Mouse (Mus musculus) gastrocnemius, postnatal 14 days (tissue): ENCODE data around the gene Alox12b. TPM values are rescaled to one million over a fixed set of nuclear protein-coding genes. Genes with fewer than 3 reads are reported as not detected.

Experiments
- DNase-seq: peaks from one replicate; pipeline ENCODE4 v3.0.0; 2021; ENCODE audit warnings: mixed read lengths
- intact Hi-C: fragments of 180-260 bp; cut with DNase I; formaldehyde crosslinking; loops from one replicate; pipeline ENCODE4 v1.15.1; 2025; ENCODE audit warnings: low total_unique reads
- long read RNA-seq, 2 experiments: library from polyadenylated mRNA; stranded (forward); transcript quantifications; one replicate each; pipeline ENCODE4 v2.0.0; 2021
- total RNA-seq, 2 experiments: library from RNA; stranded (reverse); gene quantifications; 2 replicates each; pipeline ENCODE4 v1.2.3; 2021

Alox12b gene
- not detected for total RNA-seq
- long read RNA-seq, experiment 1 = 0 reads
- long read RNA-seq, experiment 2 = 0 reads

DNA sequence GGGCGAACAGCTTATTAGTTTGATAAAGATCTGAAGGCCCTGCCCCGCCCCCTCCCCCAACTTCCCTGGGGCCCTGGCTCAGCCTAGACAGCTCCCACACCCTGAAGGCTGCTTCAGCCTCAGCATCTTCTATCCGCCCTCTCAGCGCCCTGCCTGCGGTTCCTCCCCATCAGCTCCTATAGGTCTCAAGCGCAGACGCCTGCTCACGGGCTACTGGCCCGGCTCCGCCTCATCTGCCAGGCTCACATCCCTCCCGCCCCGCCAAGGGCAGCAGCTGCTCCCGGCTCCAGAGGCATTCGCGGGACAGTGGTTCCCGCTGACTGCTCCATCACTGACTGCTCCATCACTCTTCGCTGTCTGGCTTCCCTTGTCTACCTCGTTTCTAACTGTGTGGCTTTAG, at the start of gene Alox12b:
TSS of gene Alox12b (plus strand) at position 190 of the 400 bp plus-strand sequence.
- no peak for DNase-seq
- intact Hi-C loops = no loop called here

DNA sequence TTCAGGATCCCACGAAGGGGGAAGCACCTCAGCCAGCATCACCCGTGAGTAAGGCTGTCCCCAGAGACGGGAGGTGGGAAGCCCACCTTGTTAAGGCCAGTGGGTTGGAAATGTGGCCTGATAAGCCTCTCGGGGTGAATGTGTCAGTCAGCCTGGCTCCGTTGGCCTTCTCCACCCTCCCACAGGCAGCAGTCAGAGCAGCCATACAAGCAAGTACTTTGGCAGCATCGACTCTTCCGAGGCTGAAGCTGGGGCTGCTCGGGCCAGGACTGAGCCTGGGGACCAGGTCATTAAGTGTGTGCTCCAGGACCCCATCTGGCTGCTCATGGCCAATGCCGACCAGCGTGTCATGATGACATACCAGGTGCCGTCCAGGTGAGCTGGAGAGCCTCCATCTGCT, 49.1 kb upstream of the Alox12b start:
- intact Hi-C loops = no loop called here
- no peak for DNase-seq

DNA sequence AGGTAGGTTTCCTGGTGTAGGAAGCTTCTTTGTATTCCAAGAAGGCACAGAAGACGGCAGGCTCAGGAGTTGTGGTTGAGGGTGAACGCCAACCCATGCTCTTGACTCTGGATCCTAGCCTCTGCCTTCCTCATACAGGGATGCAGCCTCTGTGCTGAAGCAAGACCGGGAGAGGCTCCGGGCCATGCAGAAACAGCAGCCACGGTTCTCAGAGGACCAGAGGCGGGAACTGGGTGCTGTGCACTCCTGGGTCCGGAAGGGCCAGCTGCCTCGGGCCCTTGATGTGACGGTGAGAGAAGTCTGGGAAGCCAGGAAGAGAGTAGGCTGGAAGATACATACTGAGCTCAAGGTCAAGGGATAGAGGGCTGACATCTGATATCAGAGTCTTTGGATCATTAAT, 48.6 kb upstream of the Alox12b start:
- intact Hi-C loops = no loop called here
- DNase-seq = no peak

DNA sequence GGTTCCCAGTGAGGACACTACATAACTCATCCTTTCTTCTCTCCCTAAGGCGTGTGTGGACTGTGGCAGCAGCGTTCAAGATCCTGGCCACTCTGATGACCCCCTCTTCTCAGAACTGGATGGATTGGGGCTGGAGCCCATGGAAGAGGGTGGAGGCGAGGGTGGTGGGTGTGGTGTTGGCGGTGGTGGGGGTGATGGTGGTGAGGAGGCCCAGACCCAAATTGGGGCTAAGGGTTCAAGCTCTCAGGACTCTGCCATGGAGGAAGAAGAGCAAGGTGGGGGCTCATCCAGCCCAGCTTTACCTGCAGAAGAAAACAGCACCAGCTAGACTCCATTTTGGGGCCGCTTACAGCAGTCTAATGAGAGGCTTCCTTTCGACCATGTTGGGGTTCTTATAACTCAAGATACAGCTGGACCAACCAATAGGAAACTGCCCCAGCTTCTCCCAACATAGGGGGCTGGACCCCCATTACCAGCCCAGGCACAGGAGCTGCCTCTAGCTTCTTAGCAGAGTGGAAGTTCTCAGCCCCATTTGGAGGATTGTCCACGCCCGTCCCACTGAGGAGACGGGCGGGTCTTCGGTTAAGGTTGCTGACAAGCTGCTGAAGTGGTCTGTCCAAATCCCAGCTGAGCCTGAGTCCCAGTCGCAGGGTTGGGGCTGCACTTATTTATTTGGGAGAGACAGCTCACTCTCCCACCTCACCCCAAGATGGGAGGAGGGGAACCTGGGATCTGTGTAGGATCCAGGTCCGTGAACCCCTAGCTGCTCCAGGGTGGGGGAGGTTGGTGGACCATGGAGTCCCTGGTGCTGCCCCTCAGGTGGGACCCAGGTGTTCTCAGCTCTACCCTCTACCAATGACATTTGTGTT, 47.5 kb upstream of the Alox12b start:
- DNase-seq = no peak
- intact Hi-C loops = no loop called here

DNA sequence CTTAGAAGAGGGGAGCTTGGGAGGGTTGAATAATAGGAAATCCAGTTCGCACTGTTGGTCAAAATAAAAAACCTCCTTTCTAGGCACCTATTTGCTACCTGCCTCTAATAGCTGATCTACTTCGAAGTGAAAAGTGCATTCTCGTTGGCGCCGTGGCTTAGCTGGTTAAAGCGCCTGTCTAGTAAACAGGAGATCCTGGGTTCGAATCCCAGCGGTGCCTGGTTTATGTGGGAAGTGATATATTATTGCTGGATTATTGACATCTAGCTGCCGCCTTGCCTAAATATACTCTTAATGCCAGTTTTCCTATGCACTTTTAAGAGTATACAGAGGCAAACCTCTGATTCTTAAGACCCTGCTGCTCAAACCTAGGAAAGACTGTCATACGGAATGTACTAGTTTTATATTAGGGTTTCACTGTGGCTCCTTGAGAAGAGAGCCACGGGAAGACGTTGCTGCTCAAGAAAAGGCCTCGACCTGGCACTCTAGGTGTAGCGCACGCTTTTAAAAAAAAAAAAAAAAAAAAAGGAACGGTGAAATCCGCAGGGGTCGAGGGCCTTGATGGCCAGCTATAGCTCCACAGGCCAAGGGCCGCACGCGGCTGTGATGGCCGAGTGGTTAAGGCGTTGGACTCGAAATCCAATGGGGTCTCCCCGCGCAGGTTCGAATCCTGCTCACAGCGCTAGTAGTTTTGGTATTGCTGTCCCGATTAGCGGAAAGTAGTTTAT, 46.3 kb upstream of the Alox12b start:
- intact Hi-C loops = no loop called here
- peak; percentile 90 for DNase-seq

DNA sequence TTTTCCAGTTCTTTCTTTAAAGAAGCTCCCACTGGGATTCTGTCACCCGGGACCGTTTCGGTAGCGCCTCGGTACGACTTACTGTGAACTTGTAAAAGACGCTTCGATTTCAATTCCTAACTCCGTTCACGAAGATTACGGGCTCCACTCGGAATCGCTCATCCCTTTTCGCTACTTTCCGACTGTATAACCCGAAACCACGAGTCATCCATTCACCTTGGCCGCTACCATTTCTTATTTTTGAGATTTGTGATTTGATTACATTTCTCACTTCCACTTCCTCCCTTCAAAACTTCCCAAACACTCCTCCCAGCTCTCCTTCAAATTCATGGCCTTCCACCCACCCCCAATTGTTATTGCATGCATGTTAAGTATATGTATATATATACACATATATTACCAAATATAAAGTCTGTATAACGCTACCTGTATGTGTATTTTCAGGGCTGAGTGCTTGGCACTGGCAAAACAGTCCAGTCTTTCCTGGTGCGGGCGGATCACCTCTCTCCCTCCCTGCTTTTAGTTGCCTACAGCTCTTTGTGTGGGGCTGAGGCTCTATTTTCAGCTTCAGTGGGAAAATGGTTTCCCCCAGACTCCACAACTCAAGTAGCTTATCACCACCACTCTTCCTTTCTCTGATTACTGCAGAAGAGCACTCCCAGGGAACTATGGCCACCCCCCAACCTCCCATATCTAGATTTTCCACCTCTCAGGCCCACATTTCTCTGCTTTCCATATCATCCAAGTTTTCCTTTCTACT, 45.6 kb upstream of the Alox12b start:
- intact Hi-C loops = no loop called here
- DNase-seq = no peak

DNA sequence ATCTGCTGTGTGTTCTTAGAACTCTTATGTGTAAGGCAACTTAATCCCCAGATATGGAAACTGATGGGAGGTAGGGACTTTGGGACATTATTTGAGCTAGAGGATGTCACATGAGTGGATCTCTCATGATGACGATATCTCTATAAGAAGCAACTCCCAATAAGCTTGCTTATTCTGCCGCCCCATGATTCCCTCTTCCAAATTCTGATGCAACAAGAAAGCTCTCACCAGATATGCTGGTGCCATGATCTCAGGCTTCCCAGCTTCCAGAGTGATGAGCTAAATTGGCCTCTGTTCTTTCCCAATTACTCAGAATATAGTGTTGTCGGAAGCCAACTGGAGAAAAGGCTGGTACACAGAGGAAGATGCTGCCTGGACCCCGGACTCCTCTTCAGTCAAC, 44.9 kb upstream of the Alox12b start:
- DNase-seq = no peak
- intact Hi-C loops = no loop called here

DNA sequence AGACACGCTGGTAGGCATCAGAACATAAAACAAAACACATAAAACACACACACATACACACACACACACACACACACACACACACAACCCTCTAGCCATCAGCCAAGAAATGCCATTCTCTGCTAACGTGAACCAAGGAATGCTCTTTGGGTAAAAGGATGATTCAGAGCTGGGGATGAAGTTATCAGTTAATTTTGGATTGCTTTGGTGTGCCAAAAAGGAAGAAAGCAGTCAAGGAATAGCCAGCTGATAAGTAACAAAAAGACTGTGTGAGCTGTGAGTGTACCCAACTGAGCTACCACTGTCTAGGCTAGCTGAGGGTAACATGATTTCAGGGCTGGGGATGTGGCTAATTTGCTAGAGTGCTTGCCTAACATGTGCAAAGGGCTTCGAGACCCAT, 42.8 kb upstream of the Alox12b start:
- DNase-seq = no peak
- intact Hi-C loops = no loop called here

DNA sequence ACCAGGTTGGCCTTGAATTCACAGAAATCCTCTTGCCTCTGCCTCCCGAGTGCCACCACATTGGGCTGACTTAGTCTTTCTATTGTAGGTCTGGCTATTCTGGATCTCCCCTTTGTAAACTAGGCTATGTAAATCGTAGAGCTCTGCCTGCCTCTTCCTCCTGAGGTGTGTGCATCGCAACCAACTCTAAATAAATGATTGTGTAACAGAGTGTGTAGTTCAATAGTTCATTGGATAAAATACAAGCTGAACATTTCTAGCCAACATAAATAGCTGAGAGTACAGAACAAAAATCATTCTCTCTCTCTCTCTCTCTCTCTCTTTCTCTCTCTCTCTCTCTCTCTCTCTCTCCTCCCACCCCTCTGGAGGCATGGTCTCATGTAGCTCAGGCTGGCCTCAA, 42.2 kb upstream of the Alox12b start:
- DNase-seq = no peak
- intact Hi-C loops = no loop called here

DNA sequence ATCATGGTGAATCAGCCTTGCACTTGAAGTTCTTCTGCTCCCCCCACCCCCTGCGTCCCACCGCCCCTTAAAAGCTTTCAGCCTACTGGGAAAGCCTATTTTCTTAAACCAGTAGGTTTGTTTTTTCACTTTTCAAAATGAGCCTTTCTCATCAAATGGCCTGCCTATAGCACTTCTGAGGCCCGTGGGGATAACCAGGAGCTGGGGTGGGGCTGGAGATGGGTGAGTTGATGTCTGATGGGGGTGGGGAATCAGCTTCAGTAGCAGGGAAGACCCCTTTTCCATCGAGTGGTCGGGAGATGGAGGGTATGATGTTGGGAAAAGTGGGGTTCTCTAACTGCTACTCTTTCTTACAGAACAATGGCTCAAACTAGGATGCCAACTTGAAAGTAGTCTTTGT, 39.9 kb upstream of the Alox12b start:
- intact Hi-C loops = no loop called here

DNA sequence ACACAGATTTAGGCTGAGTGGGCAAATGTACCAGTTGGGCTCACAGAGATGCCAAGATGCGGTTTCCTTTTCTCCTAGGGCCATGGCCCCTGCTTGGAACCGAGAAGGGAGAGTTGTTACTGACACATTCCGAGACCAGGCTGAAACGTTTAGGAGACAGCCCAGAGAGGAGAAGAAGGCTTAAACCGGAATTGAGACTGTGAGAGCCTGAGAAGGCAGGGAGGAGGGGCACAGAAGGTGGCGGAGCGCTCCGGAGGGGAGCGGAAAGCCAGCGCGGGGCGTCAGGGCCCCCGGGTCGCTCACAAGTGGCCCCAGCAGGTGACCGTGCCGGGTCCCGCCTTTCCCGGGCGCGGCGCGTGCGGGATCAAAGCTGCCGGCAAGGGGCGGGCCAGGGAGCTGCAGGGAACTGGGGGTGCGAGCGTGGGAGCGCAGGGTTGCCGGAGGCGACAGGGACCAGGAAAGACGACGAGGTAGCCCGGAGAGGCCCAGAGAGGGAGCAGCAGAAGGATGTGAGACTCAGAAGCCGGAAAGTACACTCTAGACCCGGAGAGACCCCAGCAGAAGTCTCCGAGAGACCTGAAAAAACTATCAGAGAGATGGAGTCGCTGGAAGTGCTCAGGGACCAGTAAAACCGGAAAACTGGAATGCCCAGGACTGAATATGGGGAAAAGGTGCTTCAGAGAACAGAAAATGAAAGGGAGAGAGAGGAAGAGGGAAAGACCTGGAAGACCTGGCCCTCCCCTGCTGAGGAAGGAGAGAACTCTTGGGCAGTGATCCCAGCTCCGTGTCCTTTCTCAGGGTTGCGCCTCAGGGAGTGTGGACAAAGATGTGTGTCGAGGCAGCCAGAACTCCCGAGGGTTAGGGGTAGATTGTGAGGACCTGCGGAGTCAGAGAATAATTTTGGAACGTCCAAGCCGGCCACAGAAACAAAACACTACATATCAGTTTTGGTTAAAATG, 38.8 kb upstream of the Alox12b start:
- DNase-seq = no peak
- intact Hi-C loops = no loop called here

More for the DNA sequence above, 39.9 kb upstream of the Alox12b start:
- no peak for DNase-seq

DNA sequence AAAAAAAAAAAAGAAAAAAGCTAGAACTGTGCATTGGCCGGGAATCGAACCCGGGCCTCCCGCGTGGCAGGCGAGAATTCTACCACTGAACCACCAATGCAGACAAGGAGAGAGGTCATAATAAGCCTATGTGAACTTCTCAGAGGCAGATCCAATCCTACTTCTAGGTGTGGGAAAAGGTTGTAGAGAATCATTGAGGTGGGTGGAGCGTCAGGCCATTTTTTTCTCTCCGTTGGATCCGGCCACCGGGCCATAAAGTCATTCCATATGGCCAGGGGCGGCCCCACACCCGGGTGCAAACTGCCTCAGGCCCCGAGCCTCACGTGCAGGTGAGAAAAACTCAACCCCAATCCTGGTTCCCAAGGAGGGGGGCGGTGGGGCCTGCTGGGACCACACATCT, 38.0 kb upstream of the Alox12b start:
- DNase-seq = no peak
- intact Hi-C loops = no loop called here

DNA sequence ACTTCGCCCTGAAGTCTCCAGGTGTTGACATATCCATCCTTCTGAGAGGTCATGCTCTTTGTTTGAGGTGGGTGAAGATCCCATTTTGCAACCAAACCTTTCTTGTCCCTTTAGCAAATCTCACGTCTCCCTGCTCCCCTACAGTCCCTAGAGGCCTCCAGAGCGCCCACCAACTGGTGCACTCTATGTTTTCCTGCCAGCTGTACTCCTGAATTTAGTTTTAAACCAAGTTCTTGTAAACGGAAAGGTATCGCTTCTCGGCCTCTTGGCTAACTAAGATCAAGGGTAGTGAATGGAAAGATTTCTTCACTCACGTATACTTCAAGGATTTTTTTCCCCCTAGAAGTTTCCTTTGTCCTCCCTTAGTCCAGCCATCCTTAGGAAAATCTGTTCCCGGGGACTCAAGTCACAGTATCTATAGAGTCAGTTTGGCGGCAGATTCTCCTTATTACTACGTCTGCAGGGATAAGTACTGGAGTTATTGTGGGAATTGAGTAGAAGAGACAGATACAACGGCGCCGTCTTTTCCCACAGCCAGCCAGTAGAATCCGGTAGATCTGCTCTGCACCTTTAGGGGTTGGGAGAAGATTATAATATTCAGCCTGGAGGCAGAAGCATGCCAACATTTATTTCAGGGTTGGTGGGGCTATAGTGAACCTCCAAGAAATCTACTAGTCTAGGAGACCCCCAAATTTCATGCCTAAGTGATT, 37.2 kb upstream of the Alox12b start:
- intact Hi-C loops = loop anchor here (5.0 kb wide), 1 partner anchor 52 kb away; no protein-coding TSS in a partner anchor
- no peak for DNase-seq

DNA sequence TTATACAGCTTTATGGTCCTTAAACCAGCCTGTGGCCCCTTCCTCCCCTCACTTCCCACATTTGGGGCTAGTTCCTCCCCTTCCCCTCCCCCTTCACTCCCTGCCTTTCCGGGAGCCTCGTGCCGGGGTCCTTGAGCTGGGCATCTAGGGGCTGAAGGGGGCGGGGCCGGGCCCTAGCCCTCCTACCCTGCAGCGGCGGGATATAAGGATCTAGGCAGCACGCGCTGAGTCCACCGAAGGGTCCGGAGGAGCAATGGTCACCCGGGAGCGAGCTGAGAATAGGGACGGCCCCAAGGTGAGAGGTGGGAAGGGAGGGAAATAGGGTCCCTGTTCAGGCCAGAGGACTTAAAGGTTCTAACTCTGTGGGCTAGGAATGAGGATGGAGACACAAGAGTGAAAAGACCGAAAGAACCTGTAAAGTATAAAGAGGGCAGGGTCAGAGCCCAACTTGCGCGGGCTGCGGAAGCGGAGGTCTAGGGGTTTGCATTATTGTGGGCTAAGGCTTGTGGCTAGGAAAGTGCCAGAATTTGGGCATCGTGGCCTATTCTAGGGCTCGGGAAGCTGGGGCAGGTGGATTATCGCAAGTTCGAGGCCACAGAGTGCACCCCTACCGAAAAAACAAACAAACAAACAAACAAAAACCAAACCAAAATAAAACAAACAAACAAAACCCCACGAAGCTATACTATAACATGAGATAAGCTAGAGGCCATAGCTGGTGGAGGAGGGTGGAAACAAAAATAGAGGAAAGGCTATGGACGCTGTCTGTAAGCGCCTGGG, 36.4 kb upstream of the Alox12b start, which contains the start of gene Hes7:
TSS of gene Hes7 (plus strand) at position 184 of the 780 bp plus-strand sequence.
- intact Hi-C loops = loop anchor here (5.0 kb wide), 1 partner anchor 53 kb away; no protein-coding TSS in a partner anchor
- DNase-seq = no peak

DNA sequence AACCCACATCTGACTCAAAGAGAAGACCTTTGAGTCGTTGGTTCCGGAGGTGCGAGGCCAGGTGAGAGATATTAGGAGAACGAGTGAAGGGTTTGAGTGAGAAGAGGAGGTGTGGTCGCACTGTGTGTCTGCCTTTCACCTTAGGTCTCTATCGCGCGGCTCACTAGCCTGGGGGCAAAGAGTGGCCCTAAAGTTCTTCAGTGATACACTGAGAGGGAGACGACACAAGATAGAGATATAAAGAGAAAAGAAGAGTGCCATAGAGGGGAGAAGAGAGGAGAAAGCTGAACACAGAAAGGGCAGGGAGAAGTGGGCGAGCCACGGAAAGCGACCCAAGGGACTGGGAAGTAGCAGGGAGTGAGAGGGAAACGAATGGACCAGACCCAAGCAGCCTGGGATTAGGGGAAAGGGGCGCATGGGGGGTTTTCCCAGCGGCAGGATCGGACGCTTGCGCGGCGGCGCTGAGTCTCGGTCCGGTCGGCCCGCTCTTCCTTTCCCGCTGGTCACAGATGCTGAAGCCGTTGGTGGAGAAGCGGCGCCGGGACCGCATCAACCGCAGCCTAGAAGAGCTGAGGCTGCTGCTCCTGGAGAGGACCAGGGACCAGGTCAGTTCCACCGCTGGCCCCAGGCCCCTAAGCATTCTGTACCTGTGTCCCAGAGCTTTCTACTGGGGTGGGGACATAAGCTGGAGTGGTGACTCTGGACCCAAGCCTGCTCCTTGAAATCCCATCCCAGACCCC, 35.6 kb upstream of the Alox12b start:
- intact Hi-C loops = loop anchor here (5.0 kb wide), 1 partner anchor 54 kb away; no protein-coding TSS in a partner anchor
- no peak for DNase-seq

DNA sequence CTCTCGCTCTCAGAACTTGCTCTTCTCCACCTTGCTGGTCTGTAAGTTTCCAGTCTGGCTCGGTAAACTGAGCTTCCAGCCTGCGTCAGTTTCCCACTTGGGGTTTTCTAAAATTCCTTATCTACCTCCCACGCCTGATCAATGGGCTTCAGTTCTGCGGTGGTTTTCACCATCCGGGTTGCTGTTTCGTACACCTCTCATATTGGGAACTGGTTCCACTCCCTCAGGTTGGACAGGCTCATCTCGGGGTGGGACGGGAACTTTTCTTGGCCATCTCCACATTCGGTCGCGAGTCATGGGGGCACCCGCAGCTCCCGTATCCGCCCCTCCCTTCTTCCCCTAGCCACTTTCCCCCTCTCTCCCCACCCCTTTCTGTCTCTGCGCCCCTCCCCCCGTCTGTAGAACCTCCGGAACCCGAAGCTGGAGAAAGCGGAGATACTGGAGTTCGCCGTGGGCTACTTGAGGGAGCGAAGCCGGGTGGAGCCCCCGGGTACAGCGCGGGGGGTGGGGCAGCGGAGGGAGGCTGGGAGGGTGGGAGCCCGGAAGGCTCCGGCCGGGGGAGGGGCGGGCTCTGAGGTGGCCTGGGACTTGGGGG, 35.0 kb upstream of the Alox12b start:
- no peak for DNase-seq
- intact Hi-C loops = loop anchor here (5.0 kb wide), 1 partner anchor 55 kb away; no protein-coding TSS in a partner anchor
